Mouse (Mus musculus): ENCODE data around the gene Fank1.
"Not testable (repeated sequence)": the region's sequence is repeated elsewhere in the genome, so short reads cannot be mapped to it uniquely, and the experiment has no call there.

The Fank1 gene

GRCm38 (mm10) chr7:133828514-133828913 is 51.9 kb downstream of the Fank1 start:
- no peak for DNase-seq (ENCODE audit: low spot score in 2 of 2)

DNA sequence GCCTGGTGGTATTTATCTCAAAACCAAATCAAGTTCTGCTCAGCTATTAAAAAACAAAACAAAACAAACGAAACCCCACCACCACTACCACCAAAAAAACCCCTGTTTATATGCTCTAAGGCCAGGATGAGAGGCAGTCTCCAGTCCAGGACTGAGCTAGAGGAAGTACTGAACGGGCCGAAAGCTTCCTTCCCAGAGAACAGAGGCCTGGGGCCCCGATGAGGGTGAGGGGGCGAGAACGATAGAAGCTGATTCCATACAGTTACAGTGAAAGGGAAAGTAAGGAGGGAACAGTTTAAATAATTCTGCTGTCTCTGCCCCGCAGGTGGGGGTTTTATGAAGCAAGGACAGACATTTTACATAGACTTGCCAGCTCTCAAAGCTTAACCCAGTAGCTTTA is 52.9 kb downstream of the Fank1 start:
- DNase-seq (ENCODE audit: low spot score in 2 of 2), result no peak

- no peak for DNase-seq (ENCODE audit: low spot score in 2 of 2)
Observed at GRCm38 (mm10) chr7:133839546-133839945, 62.9 kb downstream of the Fank1 start.

GRCm38 (mm10) chr7:133842079-133842478 is 65.4 kb downstream of the Fank1 start:
- DNase-seq (ENCODE audit: low spot score in 2 of 2), result no peak

- no peak for DNase-seq (ENCODE audit: low spot score in 2 of 2)
Observed at GRCm38 (mm10) chr7:133847175-133847574, 70.5 kb downstream of the Fank1 start.

DNA sequence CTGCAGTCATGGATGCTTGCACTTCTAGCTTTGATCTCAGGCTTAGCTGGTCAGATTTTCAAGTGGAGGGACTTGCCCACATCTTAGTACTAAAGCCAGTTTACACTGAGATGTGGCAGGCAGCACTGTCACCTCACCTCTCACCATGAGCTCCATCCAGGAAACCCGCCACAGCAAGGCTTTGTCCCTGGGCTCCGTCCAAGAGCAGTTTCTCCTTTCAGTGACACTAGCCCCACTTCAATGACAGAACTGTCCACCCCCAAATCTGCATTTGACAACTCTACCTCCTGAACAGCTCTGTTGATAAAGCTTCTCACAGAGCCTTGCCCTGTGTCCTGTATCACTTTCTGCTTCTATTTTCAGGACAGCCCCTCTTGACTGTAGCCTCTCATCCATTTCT is 71.5 kb downstream of the Fank1 start:
- DNase-seq (ENCODE audit: low spot score in 2 of 2), result no peak

DNA sequence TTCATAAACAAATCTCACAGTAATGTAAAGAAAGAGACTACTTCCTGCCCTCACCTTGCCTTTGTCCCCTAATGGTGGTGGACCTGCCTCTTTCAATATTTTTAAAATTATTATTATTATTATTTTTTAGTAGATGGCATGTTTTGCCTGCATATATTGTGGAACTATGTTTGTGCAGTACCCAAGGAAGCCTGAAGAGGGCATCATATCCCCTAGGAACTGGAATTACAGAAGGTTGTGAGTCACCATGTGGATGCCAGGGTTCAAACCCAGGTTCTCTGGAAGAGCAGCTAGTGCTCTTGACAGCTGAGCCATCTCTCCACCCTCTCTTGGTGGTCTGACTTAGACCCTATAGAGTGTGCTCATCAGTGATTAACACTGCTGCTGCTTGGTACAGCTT is 74.1 kb downstream of the Fank1 start:
- DNase-seq (ENCODE audit: low spot score in 2 of 2), result no peak

DNA sequence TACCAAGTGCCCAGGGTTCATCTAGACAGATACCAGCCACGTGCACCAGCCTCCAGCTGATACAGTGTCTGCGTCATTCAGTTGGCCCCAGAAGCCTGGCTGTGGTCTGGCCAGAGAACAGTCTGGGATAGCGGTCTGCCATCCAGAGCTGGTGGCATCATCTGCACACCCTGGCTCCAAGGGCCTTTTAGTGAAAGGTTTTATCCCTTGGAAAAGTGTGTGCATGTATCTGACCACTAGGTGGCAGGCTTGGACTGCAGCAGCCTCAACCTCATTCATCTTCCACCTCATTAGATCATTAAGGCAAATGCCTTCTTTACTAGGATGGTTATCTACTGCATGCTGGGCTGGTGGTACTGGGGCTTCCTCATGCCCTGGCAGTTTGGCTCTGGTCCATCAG is 79.6 kb downstream of the Fank1 start:
- DNase-seq (ENCODE audit: low spot score in 2 of 2), result peak; percentile 22 to 70

- no peak for DNase-seq (ENCODE audit: low spot score in 2 of 2)
Observed at GRCm38 (mm10) chr7:133858506-133858905, 81.8 kb downstream of the Fank1 start.

DNA sequence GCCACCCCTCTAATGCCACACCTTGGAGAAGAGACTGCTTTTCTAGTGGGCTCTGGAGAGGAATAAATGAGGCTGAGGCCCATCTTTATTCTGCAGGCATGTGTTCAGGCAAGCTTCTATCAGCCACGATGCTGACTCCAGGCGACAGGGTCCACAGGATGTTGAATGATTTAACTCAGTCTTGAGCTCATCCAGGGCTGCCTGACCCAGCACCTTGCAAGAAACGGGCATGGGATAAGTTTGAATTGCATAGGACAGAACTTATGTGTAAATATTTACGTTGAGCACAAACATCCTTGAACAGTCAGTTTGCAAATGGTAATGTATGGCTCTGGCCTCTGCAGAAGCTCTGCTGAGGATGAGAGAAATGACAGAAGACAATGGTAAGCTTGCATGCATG is 82.9 kb downstream of the Fank1 start:
- DNase-seq (ENCODE audit: low spot score in 2 of 2), result no peak

DNA sequence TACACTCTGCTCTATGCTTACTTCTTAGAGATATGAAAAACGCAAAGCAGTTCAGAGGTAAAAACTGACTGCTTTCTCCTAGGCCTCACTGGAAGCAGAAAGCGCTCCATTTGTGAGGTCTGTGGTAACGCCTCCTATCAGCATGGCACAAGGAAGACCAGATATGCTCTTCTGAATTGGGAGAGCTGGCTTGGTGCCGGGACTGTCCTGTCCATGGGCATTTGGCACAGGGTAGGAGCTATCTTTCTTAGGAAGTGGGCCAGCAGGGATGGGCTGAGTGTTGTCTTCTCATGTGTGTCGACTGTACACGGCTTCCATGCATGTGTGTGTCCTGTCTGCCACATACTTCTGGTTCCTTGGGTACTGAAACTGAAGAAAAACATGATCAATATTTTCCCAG is 85.6 kb downstream of the Fank1 start:
- no peak for DNase-seq (ENCODE audit: low spot score in 2 of 2)

- DNase-seq (ENCODE audit: low spot score in 2 of 2), result no peak
Observed at GRCm38 (mm10) chr7:133862723-133863122, 86.1 kb downstream of the Fank1 start.

- DNase-seq (ENCODE audit: low spot score in 2 of 2), result no peak
Observed at GRCm38 (mm10) chr7:133863151-133863550, 86.5 kb downstream of the Fank1 start.

DNA sequence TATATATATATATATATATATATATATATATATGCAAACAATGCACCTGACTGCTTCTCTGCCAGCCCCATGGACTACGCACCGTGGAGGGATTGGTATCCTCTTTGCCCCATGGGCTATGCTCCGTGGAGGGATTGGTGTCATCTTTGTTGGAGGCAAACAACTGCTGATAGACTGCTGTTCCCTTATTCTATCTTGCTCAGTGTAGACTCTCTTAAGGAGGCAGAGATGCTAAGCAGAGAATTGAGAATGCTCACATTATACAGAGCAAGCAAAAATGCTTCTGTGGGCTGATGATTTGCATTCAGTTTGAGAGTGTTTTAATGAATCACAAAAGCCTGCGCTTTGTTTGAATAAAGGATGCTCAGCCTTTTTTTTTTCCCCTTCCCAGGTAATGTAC is 87.0 kb downstream of the Fank1 start:
- no peak for DNase-seq (ENCODE audit: low spot score in 2 of 2)

DNA sequence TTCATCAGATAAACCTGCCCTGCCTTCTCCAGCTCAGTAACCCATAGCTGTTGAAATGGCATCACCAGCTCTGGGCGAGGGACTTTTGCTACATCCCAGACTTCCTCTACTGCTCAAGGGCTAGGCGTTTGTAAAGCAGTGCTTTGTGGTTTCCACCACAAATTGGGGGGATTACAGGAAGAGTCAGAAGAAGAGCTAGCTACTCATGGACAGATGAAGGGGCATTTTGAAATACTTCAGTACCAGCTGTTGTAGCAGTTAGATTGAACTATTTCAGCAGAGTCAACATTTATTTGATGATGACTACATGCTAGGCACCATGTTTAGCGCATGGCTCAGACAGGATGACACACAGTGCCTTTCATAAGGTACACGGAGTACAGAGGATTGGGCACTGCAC is 93.6 kb downstream of the Fank1 start:
- no peak for DNase-seq (ENCODE audit: low spot score in 2 of 2)

GRCm38 (mm10) chr7:133872701-133873100 is 96.0 kb downstream of the Fank1 start:
- DNase-seq (ENCODE audit: low spot score in 2 of 2), result no peak

GRCm38 (mm10) chr7:133876139-133876538 is 99.5 kb downstream of the Fank1 start:
- DNase-seq (ENCODE audit: low spot score in 2 of 2), result no peak

GRCm38 (mm10) chr7:133876646-133877342 is 100.1 kb downstream of the Fank1 start:
- no peak for DNase-seq (ENCODE audit: low spot score in 2 of 2)

GRCm38 (mm10) chr7:133879761-133880160 is 103.1 kb downstream of the Fank1 start:
- DNase-seq (ENCODE audit: low spot score in 2 of 2), result no peak

DNA sequence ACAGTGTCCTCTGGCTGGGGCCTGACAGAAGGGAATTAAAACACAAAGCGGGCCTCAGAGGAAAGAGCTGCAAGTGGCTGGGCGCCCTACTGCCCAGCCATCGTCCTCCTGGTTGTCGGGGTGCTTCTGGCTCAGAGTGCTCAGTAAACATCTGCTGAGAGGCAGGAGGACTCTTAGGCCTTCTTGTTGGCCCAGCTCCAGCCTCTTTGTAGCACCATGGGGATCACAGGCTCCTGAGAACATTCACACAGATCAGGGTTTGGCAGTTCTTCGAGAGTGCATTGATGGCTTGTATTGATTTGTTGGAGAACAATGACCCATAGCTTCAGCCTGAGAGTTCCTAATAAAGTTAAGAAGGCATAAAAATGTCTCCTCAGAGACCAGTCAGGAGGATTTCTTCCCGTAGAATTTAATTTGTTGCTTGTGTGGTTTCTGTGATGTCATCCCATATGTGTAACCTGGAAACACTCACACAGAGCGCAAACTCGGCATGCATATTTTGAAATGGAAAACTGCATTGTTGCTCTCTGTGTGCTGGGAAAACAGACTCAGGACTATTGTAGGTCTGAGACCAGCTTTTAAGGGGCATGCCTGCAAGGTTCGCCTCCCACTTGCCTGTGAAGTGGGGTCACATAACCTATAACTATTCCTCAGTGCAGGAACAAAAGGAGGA is 108.2 kb downstream of the Fank1 start:
- not testable (repeated sequence) for DNase-seq (ENCODE audit: low spot score in 2 of 2)

GRCm38 (mm10) chr7:133888926-133889920 is 112.6 kb downstream of the Fank1 start:
- no peak for DNase-seq (ENCODE audit: low spot score in 2 of 2)

GRCm38 (mm10) chr7:133889986-133890385 is 113.3 kb downstream of the Fank1 start:
- no peak for DNase-seq (ENCODE audit: low spot score in 2 of 2)
